Mouse (Mus musculus) limb, embryonic 14.5 days (tissue): Measurements from ENCODE around the gene G0s2. TPM values are rescaled to one million over a fixed set of nuclear protein-coding genes. Genes with fewer than 3 reads are reported as not detected.

ENCODE experiments used
- ATAC-seq: fragments of 200-750 bp; cut with Nextera tagmentation; 2 replicates; pipeline ENCODE4 v1.8.0; 2017; ENCODE audit warnings: low read depth, moderate number of reproducible peaks, moderate TSS enrichment; ENCODE audit not compliant: low FRiP score
- DNase-seq: peaks from one replicate; pipeline ENCODE4 v3.0.0-alpha.2; 2015; ENCODE audit warnings: low spot score
- H3K27ac ChIP-seq: fragments of 300-500 bp; sonication (generic); replicated peaks from 2 replicates; pipeline ENCODE4 v1.5.1; 2014; ENCODE audit warnings: low read depth, mild to moderate bottlenecking, low read length, moderate library complexity, mixed read lengths
- H3K27me3 ChIP-seq: fragments of 300-500 bp; sonication (generic); 2 replicates; pipeline ENCODE4 v1.6.1; 2014; ENCODE audit warnings: low read length, mixed read lengths; ENCODE audit not compliant: control insufficient read depth, insufficient read depth
- H3K36me3 ChIP-seq: fragments of 300-500 bp; sonication (generic); 2 replicates; pipeline ENCODE4 v1.6.1; 2014; ENCODE audit warnings: mild to moderate bottlenecking, low read length, moderate library complexity, mixed read lengths; ENCODE audit not compliant: control insufficient read depth, insufficient read depth
- H3K4me1 ChIP-seq: fragments of 300-500 bp; sonication (generic); 2 replicates; pipeline ENCODE4 v1.6.1; 2014; ENCODE audit warnings: antibody characterized with exemption, low read length, mixed read lengths; ENCODE audit not compliant: control insufficient read depth, insufficient read depth
- H3K4me2 ChIP-seq: fragments of 300-500 bp; sonication (generic); replicated peaks from 2 replicates; pipeline ENCODE4 v1.6.1; 2014; ENCODE audit warnings: low read depth, mild to moderate bottlenecking, low read length, moderate library complexity; ENCODE audit not compliant: severe bottlenecking
- H3K4me3 ChIP-seq: fragments of 300-500 bp; sonication (generic); replicated peaks from 2 replicates; pipeline ENCODE4 v1.5.1; 2014; ENCODE audit warnings: low read length
- H3K9ac ChIP-seq: fragments of 300-500 bp; sonication (generic); 2 replicates; pipeline ENCODE4 v1.6.1; 2014; ENCODE audit warnings: mild to moderate bottlenecking, low read depth, low read length, moderate library complexity; ENCODE audit not compliant: severe bottlenecking
- H3K9me3 ChIP-seq: fragments of 300-500 bp; sonication (generic); 2 replicates; pipeline ENCODE4 v1.6.1; 2016; ENCODE audit warnings: low read length; ENCODE audit not compliant: control insufficient read depth
- POLR2A ChIP-seq: fragments of 200-500 bp; IDR thresholded peaks from 2 replicates; pipeline ENCODE4 v1.8.0; 2012; ENCODE audit warnings: inconsistent platforms, mild to moderate bottlenecking, moderate library complexity, borderline replicate concordance; ENCODE audit not compliant: insufficient read depth, insufficient read length; ENCODE audit errors: extremely low read depth
- WGBS: fragments of 180-500 bp; shearing (Covaris S2); extraction: QIAGEN DNeasy Blood & Tissue Kit; methylation state at CpG from one replicate; pipeline ENCODE4 v1.1.7; 2014; 5-methylcytosine and 5-hydroxymethylcytosine counted together
- polyA plus RNA-seq, 2 experiments: library from polyadenylated mRNA; depleted of rRNA in 1 of 2; stranded (reverse) in 1 of 2; unstranded in 1 of 2; fragments of >200 nt; fragmentation: Nextera tagmentation in 1 of 2; extraction: Ambion mirVana in 1 of 2; gene quantifications; 2 replicates each; pipeline versions ENCODE4 v1.2.1 to v1.2.3; 2012 to 2014

The G0s2 gene
- polyA plus RNA-seq, 2 experiments: 31.7 to 44.7 TPM

DNA sequence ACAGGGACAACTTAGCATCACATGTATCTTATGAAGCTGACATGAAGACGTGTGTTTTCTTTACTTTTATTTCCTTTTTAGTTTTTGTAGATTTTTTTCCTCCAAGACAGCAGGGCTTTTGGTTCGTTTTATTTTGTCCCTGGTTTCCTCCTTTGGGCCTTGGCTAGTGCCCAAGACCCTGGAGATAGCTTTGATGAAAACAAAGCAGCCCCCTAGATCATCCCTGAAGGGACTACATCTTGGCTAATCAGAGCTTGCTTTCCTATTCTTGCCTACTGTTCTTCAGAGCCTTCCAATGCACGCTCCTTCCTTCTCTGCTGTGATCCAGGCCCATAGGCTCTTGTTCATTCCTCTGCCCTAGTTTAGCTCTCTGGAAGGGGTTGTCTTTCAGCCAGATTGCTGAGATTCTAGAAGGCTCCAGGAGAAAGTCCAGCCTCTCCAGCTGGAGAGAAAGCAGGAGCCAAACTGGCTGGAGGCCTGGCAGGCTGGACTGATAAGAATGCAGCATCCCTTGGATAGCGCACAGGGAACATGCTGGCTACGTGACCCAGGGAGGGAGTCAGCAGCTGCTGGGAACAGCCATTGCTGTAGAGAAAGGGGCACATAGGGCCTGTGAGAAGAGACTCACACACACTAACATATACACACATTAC, 42.8 kb upstream of the G0s2 start:
- H3K27ac ChIP-seq: no peak overlapping the region
- WGBS: 85% methylated on average over 5 of the region's 5 CpGs

DNA sequence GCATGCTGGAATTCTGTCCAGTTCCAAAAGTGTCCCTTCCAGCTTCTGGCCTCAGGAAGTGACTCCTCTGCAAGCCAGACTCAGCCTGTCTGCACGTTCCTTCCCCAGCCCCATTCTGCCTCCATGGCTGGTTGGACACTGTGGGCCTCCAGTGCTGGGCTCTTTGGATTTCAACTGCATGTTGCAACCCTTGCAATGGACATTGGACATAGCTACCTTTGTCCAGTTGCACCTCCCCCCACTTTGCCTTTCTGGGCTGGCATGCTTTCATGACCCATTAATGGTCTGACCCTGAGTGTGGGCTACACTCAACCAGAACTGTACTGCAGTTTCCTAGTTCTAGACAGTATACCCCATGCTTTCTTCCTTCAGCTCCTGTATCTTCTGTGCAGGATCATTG, 38.6 kb upstream of the G0s2 start:
- Histone ChIP-seq H3K9me3 (no peaks in the 10 kb centered on the region), H3K4me2 (no peak overlapping the region), H3K9ac (no peak overlapping the region), H3K27ac (no peak overlapping the region), H3K4me1 (no peaks in the 10 kb centered on the region), H3K27me3 (no peaks in the 10 kb centered on the region), H3K36me3 (no peaks in the 10 kb centered on the region), H3K4me3 (no peak overlapping the region)
- WGBS: 81% methylated on average over 1 of the region's 1 CpGs
- TF ChIP-seq POLR2A: no peak
- DNase-seq (no peak), ATAC-seq (no peak)

More for the DNA sequence above, 42.8 kb upstream of the G0s2 start:
- Histone ChIP-seq H3K27me3 (no peaks in the 10 kb centered on the region), H3K4me2 (no peak overlapping the region), H3K9ac (no peak overlapping the region), H3K4me1 (no peaks in the 10 kb centered on the region), H3K36me3 (no peaks in the 10 kb centered on the region), H3K9me3 (no peaks in the 10 kb centered on the region), H3K4me3 (no peak overlapping the region)
- ATAC-seq (peak; percentile 41; the same call in 1 of the 2 replicates), DNase-seq (peak; percentile 66)
- no peak for TF ChIP-seq POLR2A

DNA sequence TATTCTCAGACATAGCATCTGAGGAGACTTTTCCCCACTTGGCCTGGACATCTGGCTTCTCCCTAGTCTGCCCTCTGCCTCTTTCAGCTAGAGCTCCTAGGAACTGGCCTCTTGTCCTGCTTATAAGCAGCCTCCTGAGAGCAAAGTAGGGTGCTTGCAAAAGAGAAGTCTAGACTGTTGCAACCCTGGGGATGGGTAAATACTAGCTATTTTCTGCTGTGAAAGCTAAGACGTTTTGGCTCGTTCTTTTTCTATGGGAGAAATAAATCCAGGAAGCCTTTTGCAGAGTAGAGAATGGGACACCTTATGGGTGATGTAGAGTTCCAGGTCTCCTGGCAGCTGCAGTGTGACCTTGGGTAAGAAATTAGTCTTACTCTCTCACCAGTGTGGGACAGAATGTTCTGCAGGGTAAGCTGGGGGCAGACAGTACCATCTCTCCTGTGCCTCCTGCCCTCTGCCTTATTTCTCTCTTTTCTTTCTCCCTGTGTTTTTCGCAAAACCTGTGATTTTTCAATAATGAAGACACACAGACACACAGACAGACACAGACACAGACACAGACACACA, 37.6 kb upstream of the G0s2 start:
- Histone ChIP-seq H3K4me1 (no peaks in the 10 kb centered on the region), H3K4me3 (no peak overlapping the region), H3K4me2 (no peak overlapping the region), H3K27me3 (no peaks in the 10 kb centered on the region), H3K36me3 (no peaks in the 10 kb centered on the region), H3K9ac (no peak overlapping the region), H3K9me3 (no peaks in the 10 kb centered on the region), H3K27ac (no peak overlapping the region)
- DNase-seq (no peak), ATAC-seq (no peak)
- WGBS: 82% methylated on average over 3 of the region's 3 CpGs
- no peak for TF ChIP-seq POLR2A

DNA sequence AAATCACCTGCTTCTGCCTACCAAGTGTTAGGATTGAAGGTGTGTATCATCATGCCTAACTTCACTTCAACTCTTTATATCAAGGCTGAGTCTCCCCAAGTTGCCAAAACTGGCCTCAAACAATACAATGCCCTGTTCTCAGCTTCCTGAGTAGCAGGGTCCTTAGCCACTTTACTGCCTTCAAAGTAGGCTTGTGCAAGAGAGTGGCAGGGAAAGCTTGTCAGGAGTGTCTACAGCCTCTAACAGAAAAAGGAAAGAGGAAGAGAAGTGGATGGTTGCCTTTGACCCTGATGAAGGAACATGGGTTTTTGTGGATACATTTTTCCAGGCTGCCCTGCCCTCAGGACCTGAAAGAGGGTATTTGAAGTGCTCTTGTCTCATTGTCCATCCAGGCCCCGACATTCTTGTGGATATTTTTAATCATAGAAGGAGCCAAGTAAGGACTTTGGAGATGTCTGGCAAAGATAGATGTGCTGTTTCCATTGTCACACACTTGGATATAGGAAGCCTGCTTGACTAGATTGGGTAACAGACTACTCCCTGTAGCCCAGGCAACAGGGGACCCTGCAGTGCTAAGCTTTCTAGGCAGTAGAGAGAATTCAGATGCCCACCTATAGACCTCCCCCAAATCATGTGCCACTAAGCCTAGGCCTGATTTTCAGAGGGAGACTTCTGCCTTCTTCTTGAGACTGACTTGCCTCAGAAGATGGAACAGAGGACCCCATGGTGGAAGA, 36.9 kb upstream of the G0s2 start:
- Histone ChIP-seq H3K4me3 (no peak overlapping the region), H3K9ac (no peak overlapping the region), H3K36me3 (no peaks in the 10 kb centered on the region), H3K9me3 (no peaks in the 10 kb centered on the region), H3K27ac (no peak overlapping the region), H3K4me1 (no peaks in the 10 kb centered on the region), H3K27me3 (no peaks in the 10 kb centered on the region), H3K4me2 (no peak overlapping the region)
- TF ChIP-seq POLR2A: no peak
- ATAC-seq (no peak), DNase-seq (no peak)
- WGBS: 77% methylated on average over 1 of the region's 1 CpGs

DNA sequence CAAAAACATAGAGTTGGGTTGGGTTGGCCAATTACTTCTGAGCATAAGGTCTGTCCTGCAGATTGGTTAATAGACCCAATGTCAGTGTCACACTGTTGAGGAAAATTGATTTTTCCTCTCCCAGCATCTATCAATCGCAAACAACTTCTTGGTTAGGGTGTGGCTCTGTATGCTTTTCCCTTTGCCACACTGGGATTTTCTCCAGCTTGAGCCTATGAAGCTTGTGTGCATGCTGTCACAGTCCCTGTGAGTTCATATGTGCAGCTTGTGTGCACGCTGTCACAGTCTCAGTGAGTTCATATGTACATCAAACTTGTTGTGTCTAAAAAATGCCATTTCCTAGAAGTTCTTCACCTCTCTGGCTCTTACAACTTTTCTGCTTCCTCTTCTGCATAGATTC, 33.8 kb upstream of the G0s2 start:
- no peak for TF ChIP-seq POLR2A
- Histone ChIP-seq H3K4me3 (no peak overlapping the region), H3K9me3 (no peaks in the 10 kb centered on the region), H3K4me1 (no peaks in the 10 kb centered on the region), H3K27me3 (no peaks in the 10 kb centered on the region), H3K9ac (no peak overlapping the region), H3K36me3 (no peaks in the 10 kb centered on the region), H3K4me2 (no peak overlapping the region), H3K27ac (no peak overlapping the region)
- 90% methylated on average over 2 of the region's 2 CpGs for WGBS
- ATAC-seq (no peak), DNase-seq (no peak)
